Mouse (Mus musculus) megakaryocyte progenitor cell, adult 5-6 weeks (primary cell): Measurements from ENCODE around the gene Efna2. TPM values are rescaled to one million over a fixed set of nuclear protein-coding genes. Genes with fewer than 3 reads are reported as not detected.

Experiments used
- ATAC-seq: replicated peaks from 2 replicates; pipeline ENCODE4 v1.8.0; 2016; ENCODE audit warnings: mild to moderate bottlenecking, moderate TSS enrichment, inconsistent platforms; ENCODE audit not compliant: poor library complexity
- total RNA-seq, 2 experiments: library from RNA; stranded (forward) in 1 of 2; stranded (reverse) in 1 of 2; fragments of 157-497, 149-512 nt in 1 of 2; fragments of 200-1000 nt in 1 of 2; gene quantifications; 2 replicates each; pipeline versions ENCODE4 v1.2.3 to v1.2.4; 2015 to 2017

The Efna2 gene
- total RNA-seq, 2 experiments from 2014 or later, result 0.37 TPM; not detected in 1

DNA sequence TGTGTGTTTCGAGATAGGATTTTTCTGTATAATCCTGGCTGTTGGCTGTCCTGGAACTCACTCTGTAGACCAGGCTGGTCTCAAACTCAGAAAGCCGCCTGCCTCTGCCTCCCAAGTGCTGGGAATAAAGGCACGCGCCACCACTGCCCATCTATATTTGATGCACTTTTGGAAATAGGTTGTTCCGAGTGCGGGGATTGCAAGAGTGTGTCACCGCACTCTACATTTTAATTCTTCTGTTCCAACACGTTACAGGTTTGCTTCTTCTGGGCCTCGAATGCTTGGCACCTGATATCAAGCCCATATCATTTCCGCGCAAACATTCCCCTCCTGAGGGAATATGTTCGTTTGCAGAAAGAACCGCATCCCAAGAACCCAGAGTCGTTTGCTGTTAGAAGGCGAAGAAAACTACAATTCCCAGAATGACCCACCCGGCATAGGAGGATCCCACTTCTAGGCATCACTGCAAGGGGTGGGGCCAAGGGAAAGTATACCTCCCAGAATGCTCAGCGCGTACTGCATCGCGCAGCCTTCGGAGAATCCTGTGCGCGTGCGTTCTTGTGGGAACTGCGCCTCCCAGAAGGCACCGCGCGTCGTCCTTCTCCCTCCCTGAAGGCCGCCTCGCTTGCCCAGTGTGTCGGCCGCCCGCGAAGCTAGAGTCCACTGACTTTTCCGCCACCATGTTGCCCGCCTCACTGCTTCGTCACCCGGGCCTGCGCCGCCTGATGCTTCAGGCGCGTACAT lies 37.3 kb upstream of the Efna2 start:
- peak; percentile 69 for ATAC-seq

DNA sequence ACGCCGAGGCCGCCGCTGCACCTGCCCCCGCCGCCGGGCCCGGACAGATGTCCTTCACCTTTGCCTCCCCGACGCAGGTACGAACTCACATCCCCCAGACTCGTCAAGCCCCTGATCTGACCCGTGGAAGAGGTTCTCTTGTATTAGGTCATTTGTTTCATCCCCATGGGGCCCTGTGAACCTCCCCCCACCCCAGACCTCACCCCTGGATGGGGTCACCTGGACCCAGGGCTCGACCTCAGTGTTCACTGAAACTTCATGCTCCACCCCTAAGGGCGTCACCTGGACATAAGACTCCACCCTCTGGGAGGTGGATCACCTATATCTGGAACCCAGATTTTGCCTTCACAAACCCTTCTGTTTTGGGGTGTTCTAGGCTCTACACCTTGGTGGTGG lies 36.8 kb upstream of the Efna2 start:
- no peak for ATAC-seq

- ATAC-seq, result no peak
Measured at GRCm38 (mm10) chr10:80143664-80144063, 35.6 kb upstream of the Efna2 start.

DNA sequence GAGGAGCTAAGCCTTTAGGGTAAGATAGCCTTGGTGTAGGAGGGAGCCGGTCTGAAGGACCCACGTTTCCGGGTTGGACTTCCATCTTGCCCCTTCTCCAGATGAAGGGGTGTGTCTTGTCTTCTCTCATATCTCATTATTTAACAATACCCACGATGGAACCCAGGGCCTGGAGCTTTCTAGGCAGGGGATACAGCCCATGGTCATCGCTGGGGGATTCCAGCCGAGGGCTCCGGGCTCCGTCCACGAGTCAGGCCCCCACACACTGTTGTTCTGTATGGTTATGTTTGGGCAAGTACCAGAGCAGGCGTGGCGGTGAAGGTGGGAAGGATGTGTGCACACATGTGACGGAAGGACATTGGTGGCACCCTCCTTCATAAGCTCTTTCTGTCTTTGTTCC lies 35.1 kb upstream of the Efna2 start:
- ATAC-seq, result no peak

- ATAC-seq, result no peak
Measured at GRCm38 (mm10) chr10:80144864-80145838, 34.1 kb upstream of the Efna2 start.

DNA sequence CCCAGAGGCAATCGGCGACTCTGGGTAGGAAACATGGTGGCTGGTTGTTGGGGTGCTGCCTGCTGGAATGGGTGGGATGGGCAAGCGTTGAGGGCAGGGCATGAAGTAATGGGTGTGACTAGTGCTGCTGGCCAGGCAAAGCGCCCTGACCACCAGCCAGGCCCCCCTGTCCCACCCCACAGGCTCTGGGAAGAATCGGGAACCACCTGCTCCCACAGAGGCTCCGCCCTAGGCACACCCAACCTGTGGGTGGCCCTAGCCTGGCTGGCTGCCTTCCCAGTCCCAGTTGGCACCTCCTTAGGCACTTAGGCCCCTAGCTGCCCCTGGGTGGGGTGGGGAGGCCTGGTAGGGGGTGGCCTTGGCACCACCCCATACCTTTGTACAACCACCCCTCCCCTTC lies 33.4 kb upstream of the Efna2 start:
- no peak for ATAC-seq

DNA sequence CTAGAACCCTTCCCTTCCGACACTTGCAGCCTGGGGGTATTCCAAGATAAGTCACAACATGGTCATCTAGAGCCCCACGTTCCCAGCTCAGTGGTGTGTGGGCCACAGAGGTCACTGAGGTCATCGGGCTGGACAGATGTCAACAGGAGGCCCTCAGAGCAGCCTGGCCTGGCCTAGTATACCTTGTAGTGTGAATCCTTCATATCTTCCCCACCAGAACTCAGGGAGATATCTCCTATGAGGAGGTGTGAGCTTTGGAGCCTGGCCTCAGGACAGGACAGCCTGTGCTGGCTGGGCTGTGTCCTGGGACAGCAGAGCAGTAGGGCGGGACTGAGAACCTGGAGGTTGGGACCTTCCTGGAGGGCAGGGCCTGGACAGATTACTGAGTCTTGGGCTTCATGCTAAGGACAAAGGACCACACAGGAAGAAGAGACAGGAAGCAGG lies 32.7 kb upstream of the Efna2 start:
- ATAC-seq, result no peak

DNA sequence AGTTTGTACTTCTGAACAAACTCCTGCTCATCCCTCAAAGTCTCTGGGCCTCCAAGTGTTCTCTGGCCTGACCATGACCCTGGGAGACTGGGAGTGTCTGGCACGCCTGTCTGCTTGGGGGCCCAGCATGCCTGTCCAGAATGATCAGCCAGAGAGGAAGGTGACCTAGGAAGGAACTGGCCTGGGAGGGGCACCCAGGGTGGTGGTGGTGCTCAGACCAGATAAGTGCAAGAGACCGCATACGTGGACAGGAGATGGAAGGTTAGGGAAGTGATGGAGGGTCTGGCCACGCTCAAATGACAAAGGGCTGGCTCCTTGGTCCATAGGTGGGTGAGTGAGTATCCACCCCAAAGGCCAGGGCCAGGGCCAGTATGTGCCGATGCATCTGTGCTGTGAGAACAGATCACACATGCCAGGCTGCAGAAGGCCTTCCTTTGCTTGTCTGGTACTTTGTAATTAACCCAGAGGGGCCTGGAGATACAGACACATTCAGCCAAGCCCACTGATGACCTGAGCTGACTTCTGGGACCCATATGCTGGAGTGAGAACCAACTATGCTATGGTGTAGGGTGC lies 32.0 kb upstream of the Efna2 start:
- ATAC-seq, result no peak

- ATAC-seq, result peak; percentile 12
Measured at GRCm38 (mm10) chr10:80147719-80148601, 31.3 kb upstream of the Efna2 start, which contains the start of gene Midn. TSS of gene Midn (plus strand) at chr10:80148272.

DNA sequence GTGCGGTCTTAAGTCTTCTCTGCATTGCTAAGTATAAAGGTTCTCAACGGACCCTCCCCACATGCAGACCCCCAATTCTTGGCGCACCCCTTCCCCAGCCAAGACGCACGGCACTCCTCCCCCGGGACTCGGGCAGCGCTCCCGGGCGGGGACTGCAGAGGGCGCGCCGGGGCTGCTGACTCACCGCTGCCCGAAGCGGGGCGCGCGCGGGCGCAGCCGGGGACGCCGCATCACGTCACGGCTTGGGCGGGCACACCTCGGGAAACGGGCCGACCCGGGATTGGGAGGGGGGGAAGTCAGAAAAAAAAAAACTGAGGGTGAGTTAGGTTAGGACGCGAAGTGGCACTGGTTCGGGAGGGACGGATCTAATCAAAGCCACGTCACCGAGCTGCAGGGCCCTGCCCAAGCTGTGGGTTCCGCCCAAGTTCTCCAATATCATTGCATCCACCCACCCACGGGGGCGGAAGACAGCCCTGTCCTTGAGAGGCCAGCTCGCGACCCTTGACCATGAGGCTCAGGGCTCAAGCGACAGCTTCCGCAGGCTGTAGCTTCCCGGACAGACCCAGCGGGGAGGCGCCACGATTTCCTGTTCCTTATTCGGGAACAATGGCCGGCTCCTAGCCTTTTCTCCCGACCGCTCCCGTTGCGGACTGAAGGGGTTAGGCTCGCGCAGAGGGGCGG lies 30.5 kb upstream of the Efna2 start:
- peak; percentile 38 for ATAC-seq

- ATAC-seq, result peak; percentile 58
Measured at GRCm38 (mm10) chr10:80149291-80150225, 29.7 kb upstream of the Efna2 start.

GRCm38 (mm10) chr10:80150226-80151210 lies 28.8 kb upstream of the Efna2 start:
- ATAC-seq, result no peak

DNA sequence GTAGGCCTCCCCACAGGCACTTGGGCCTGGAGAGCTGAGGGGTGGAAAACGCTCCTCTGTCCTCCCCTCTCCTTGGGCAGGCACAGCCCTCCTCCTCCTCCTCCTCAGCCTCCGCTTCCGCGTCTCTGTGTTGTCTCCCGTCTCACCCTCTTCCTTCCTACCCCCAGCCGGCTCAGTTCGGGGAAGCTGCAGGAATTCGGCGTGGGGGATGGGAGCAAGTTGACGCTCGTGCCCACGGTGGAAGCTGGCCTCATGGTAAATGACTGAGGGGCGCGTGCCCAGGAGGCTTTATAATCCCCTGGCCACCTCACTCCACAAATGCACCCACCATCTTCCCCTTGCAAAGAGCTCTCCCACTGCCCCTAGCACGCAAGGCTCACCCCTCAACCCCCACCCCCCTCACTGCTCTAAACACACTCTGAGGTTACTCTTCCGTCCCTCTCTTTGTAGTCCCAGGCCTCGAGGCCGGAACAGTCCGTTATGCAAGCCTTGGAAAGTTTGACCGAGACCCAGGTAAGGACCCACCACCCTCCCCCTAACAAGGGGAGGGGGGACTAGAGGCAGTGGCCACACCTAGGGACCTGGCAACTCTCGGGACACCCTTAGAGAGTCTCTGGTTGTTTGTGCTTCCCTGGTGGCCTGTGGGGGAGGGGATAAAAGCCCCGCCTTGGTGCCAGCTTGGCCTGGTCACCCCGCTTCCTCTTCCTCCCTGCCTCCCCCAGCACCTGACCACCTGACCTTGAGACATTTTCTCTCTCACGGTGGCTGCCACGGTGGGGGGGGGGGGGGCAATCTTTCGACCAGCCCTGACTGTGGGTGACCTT lies 27.9 kb upstream of the Efna2 start:
- no peak for ATAC-seq

- no peak for ATAC-seq
Measured at GRCm38 (mm10) chr10:80152071-80152872, 27.0 kb upstream of the Efna2 start.

- ATAC-seq, result no peak
Measured at GRCm38 (mm10) chr10:80152873-80153260, 26.4 kb upstream of the Efna2 start.

DNA sequence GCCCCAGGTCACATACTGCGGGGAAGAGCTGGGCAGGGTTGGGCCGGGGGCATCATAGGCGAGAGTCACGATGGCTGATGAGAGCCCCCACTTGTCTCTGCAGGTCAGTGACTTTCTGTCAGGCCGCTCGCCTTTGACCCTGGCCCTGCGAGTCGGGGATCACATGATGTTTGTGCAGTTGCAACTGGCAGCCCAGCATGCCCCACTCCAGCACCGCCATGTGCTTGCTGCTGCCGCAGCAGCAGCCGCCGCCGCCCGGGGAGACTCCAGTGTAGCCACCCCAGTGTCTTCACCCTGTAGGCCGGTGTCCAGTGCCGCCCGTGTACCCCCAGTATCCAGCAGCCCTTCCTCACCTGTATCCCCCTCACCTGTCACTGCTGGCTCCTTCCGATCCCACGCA lies 25.6 kb upstream of the Efna2 start:
- ATAC-seq, result no peak
